Mouse (Mus musculus) liver, embryonic 16.5 days (tissue): ENCODE data around the gene Gm5767. TPM values are rescaled to one million over a fixed set of nuclear protein-coding genes. Genes with fewer than 3 reads are reported as not detected.

Experiments
- ATAC-seq: fragments of 200-750 bp; cut with Nextera tagmentation; 2 replicates; pipeline ENCODE4 v1.8.0; 2017; ENCODE audit warnings: low read depth, mild to moderate bottlenecking, moderate number of reproducible peaks, moderate library complexity
- H3K27ac ChIP-seq: fragments of 300-500 bp; sonication (generic); 2 replicates; pipeline ENCODE4 v1.5.1; 2014; ENCODE audit warnings: mild to moderate bottlenecking, low read length
- H3K27me3 ChIP-seq: fragments of 300-500 bp; sonication (generic); 2 replicates; pipeline ENCODE4 v1.6.1; 2014; ENCODE audit warnings: low read depth, low read length, mixed read lengths; ENCODE audit not compliant: control insufficient read depth, insufficient read depth
- H3K36me3 ChIP-seq: fragments of 300-500 bp; sonication (generic); 2 replicates; pipeline ENCODE4 v1.6.1; 2014; ENCODE audit warnings: mild to moderate bottlenecking; ENCODE audit not compliant: control insufficient read depth, insufficient read depth
- H3K4me1 ChIP-seq: fragments of 300-500 bp; sonication (generic); 2 replicates; pipeline ENCODE4 v1.6.1; 2014; ENCODE audit warnings: low read depth, low read length, mixed read lengths; ENCODE audit not compliant: control insufficient read depth
- H3K4me2 ChIP-seq: fragments of 300-500 bp; sonication (generic); 2 replicates; pipeline ENCODE4 v1.6.1; 2014; ENCODE audit warnings: low read depth, low read length, mixed read lengths
- H3K4me3 ChIP-seq: fragments of 300-500 bp; sonication (generic); 2 replicates; pipeline ENCODE4 v1.5.1; 2014; ENCODE audit warnings: low read depth, mild to moderate bottlenecking, low read length
- H3K9ac ChIP-seq: fragments of 300-500 bp; sonication (generic); 2 replicates; pipeline ENCODE4 v1.6.1; 2014; ENCODE audit warnings: low read depth, low read length
- H3K9me3 ChIP-seq: fragments of 300-500 bp; sonication (generic); replicated peaks from 2 replicates; pipeline ENCODE4 v1.6.1; 2016; ENCODE audit warnings: low read length; ENCODE audit not compliant: control insufficient read depth
- WGBS: fragments of 180-500 bp; shearing (Covaris S2); extraction: QIAGEN DNeasy Blood & Tissue Kit; methylation state at CpG from one replicate; pipeline ENCODE4 v1.1.7; 2014; ENCODE audit not compliant: insufficient replicate concordance; 5-methylcytosine and 5-hydroxymethylcytosine counted together
- polyA plus RNA-seq: library from polyadenylated mRNA; unstranded; fragments of >200 nt; fragmentation: Nextera tagmentation; extraction: Ambion mirVana; gene quantifications from 2 replicates; pipeline ENCODE4 v1.2.1, GENCODE M21; 2015

The Gm5767 gene
- polyA plus RNA-seq, 1 experiment from 2014 or later, result not detected

DNA sequence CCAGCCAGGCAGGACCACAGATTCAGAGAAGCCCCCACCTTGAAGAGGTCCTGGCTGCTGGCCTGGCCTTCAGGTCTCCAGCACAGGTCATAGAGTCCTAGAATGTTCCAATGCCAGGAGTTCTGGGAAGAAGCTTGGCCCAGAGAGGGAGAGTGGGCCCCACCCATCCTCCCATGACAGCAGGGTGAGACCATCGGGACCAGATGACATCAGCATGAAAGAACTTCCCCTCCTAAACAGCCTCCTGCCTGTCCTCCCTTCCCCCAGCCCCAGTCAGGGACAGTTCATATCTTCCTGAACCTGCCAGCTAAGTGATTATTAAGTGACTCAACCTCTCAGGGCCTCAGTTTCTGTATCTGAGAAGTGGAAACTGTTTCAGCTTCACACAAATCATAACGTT is 14.1 kb upstream of the Gm5767 start:
- peaks cover 61% of the 10 kb centered on the region for H3K4me1 ChIP-seq
- 20% methylated on average over 2 of the region's 2 CpGs for WGBS
- peaks cover 31% of the 10 kb centered on the region for H3K36me3 ChIP-seq
- H3K4me2 ChIP-seq, result no peak overlapping the region
- no peaks in the 10 kb centered on the region for H3K9me3 ChIP-seq
- no peak overlapping the region for H3K4me3 ChIP-seq
- H3K27ac ChIP-seq, result peak overlapping the region; percentile 1; the same call in 1 of the 2 replicates
- no peaks in the 10 kb centered on the region for H3K27me3 ChIP-seq
- ATAC-seq, result no peak
- no peak overlapping the region for H3K9ac ChIP-seq

DNA sequence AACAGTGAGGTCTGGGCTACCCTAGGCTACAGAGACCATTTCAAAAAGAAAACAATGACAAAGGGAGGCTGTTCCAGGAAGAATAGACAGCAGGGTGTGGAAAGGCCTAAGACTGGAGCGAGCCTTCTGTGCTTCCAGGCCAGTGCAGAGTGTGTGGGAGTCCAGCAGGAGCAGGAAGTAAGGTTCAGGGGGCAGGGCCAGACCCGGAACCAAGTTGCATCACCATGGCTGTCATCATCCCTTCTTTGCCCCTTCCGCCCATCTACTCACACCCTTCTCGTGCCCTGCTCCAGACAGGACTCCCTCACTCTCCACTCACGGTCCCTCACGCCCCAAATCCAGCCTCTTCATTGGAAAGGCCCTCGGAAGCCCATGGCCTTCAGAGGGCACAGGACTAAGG is 13.3 kb upstream of the Gm5767 start:
- H3K4me1 ChIP-seq, result peaks cover 61% of the 10 kb centered on the region
- WGBS, result 69% methylated on average over 7 of the region's 7 CpGs
- no peak for ATAC-seq
- no peaks in the 10 kb centered on the region for H3K9me3 ChIP-seq
- peak overlapping the region; percentile 23 for H3K27ac ChIP-seq
- H3K9ac ChIP-seq, result peak overlapping the region; percentile 30; the same call in 1 of the 2 replicates
- H3K27me3 ChIP-seq, result no peaks in the 10 kb centered on the region
- H3K4me3 ChIP-seq, result no peak overlapping the region
- H3K36me3 ChIP-seq, result peaks cover 23% of the 10 kb centered on the region
- H3K4me2 ChIP-seq, result peak overlapping the region; percentile 28

DNA sequence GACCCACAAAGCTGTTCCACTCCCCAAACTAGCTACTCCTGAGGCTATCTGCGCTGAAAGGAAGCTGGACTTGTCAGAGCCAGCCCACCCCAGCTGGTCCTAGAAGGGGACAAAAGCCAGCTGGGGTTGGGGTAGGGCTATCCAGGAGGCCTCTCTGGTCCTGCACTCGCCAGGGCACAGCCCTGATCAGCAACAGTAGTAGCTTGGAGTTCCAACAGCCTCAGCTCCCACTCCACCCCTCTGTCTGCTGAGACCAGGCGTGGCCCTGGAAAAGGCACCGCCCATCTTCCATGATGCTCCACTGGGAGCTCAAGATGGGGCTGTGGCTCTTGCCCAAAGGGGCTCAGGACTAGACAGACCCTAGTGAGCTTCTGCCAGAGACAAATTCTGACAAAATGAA is 12.8 kb upstream of the Gm5767 start:
- Histone ChIP-seq H3K36me3 (peaks cover 17% of the 10 kb centered on the region), H3K4me3 (no peak overlapping the region), H3K4me1 (peaks cover 65% of the 10 kb centered on the region), H3K4me2 (peak overlapping the region; percentile 28), H3K27me3 (no peaks in the 10 kb centered on the region), H3K9ac (no peak overlapping the region), H3K27ac (0 out of 2 replicates have a peak overlapping the region, but pooled peaks have one; percentile 31), H3K9me3 (no peaks in the 10 kb centered on the region)
- ATAC-seq, result no peak
- WGBS, result 60% methylated on average over 4 of the region's 4 CpGs

DNA sequence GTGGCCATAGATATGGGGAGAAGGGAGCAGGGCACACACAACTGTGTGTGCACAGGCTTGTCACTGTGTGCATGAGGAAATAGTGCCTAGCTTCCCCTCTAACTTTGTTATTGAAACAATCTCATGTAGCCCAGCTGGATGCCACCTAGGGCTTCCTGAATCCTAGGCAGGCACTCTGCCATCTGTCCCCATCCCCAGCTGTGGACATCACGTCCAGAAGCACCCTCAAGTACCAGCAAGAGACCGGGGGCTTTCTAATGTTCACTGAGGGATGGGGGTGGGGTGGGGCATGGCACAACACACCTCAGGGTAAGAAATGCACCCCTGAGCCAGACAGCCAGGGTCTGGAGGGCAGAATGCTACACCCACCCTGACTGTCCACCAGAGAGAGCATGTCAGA is 12.2 kb upstream of the Gm5767 start:
- no peaks in the 10 kb centered on the region for H3K27me3 ChIP-seq
- no peak overlapping the region for H3K4me3 ChIP-seq
- H3K9ac ChIP-seq, result no peak overlapping the region
- H3K36me3 ChIP-seq, result peaks cover 14% of the 10 kb centered on the region
- no peak overlapping the region for H3K27ac ChIP-seq
- H3K4me2 ChIP-seq, result no peak overlapping the region
- H3K4me1 ChIP-seq, result peaks cover 71% of the 10 kb centered on the region
- WGBS, result 91% methylated on average over 2 of the region's 2 CpGs
- no peaks in the 10 kb centered on the region for H3K9me3 ChIP-seq
- no peak for ATAC-seq

DNA sequence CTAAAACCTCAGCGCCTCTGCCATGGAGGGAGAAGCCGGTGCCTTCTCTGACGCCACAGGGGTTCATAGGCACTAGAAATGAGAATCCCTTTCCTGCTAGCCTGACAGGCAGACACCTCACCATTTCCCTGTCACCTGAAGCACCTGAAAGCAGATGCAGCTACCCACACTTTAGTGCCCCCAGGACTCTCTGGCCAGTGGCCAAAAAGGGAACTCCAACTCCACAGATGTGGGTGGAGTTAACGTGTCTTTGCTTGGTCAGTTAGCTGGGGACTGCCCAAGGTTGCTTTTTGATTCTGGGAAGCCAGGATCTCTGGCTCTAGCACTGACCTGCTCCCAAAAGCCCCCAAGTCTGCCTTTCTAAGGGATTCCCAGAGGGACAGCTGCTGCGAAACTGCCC is 11.1 kb upstream of the Gm5767 start:
- Histone ChIP-seq H3K27ac (no peak overlapping the region; the same call in 1 of the 2 replicates), H3K27me3 (no peaks in the 10 kb centered on the region), H3K4me1 (peaks cover 78% of the 10 kb centered on the region), H3K4me2 (peak overlapping the region; percentile 75), H3K9ac (peak overlapping the region; percentile 84; the same call in 1 of the 2 replicates), H3K4me3 (peak overlapping the region; percentile 81), H3K36me3 (peaks cover 7% of the 10 kb centered on the region), H3K9me3 (no peaks in the 10 kb centered on the region)
- WGBS, result 68% methylated on average over 5 of the region's 5 CpGs
- no peak for ATAC-seq

DNA sequence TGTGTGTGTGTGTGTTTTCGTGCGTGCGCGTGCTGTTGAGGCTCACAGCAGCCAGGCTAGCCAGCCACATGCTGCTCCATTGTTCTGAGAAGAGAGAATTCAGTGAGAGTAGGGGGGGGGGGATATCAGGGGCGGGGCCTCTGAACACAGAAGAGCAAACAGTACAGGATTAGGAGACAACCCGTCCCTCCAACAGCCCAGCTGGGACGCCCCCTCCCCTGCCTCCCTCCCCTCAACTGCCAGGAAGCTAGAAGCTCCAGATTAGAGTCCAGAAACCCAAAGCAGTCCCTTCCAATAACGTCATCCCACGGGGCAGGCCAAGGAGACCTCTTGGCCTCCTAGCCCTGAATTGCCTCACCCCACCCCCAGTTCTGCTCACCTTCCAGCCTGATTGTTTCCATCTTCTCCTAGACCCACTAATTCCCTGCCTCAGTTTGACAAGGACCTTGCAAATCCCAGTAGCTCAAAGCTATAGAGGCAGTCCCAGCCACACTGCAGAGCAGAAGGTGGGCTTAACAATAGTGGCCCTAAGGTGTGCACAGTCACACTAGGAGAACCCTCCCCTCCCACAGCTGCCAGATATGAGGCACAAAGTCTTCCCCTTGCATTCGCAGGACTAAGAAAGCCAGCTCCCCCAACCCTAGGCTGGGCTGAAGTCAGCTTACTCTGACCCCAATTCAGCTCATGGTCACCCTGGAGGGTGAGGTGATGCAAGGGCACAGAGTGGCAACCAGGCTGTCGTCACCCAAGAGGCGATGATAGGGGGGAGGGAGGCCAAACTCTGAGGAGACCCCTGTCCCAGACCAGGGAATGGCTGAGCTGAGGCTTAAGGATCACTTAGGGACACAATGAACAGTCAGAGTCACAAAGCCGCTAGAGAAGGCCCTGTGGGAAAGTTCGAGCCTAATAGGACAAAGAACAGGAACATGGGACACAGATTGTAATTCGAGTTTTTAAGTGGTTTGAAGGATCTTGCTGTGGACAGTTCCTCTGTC is 10.2 kb upstream of the Gm5767 start:
- H3K4me1 ChIP-seq, result peaks cover 83% of the 10 kb centered on the region
- no peaks in the 10 kb centered on the region for H3K9me3 ChIP-seq
- peak overlapping the region; percentile 90 for H3K27ac ChIP-seq
- H3K9ac ChIP-seq, result peak overlapping the region; percentile 84
- H3K27me3 ChIP-seq, result no peaks in the 10 kb centered on the region
- ATAC-seq, result no peak
- peak overlapping the region; percentile 81 for H3K4me3 ChIP-seq
- peak overlapping the region; percentile 75 for H3K4me2 ChIP-seq
- WGBS, result 28% methylated on average over 15 of the region's 15 CpGs
- H3K36me3 ChIP-seq, result peaks cover 7% of the 10 kb centered on the region

DNA sequence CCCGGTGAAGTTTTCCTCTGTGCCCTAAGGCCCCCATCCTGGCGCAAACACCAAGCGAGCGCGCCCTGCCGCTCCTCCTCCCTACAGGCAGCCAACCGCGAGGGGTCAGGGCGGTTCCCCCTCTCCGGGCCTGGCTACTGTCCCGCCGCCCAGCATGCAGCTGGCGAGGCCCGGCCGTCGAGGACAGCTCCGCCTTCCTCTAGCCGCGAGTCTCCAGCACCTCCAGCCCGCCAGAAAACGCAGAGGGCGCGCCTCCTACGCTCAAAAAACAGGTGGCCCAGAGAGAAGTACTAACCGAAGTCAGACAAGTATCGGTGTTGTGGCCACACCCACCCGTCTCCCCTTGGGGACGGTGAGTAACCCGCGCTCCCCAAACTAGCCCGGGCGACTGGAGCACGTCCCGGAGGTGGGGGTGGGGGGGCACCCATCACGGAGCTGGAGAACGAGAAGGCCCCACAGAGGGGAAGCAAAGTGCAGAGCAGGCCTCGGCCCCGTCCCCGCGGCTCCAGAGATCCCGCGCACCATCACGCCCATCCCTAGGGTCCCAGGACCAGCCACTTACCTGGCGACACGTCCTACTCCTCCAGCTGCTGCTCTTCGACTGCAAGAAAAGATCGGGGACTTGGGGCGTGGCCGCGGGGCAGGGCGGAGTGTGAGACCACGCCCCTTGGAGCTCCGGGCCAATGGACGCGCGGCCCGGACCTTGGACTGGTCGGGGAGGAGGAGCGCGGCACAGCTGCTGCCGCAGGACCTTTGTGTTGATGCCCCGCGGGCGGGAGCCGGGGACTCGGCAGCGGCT is 8.8 kb upstream of the Gm5767 start, which contains the start of gene Carhsp1:
TSS of gene Carhsp1 (minus strand) at position 605 of the 799 bp plus-strand sequence.
- H3K27ac ChIP-seq, result peak within 1 kb of the TSS; percentile 90
- no peaks in the 10 kb centered on the region for H3K27me3 ChIP-seq
- peak; percentile 84 for ATAC-seq
- H3K4me3 ChIP-seq, result peak within 1 kb of the TSS; percentile 81
- H3K9ac ChIP-seq, result peak within 1 kb of the TSS; percentile 84
- H3K36me3 ChIP-seq, result peaks cover 5% of the 10 kb centered on the region
- H3K4me2 ChIP-seq, result peak within 1 kb of the TSS; percentile 75
- H3K4me1 ChIP-seq, result peaks cover 83% of the 10 kb centered on the region
- no peaks in the 10 kb centered on the region for H3K9me3 ChIP-seq
- under 1% methylated on average over 65 of the region's 67 CpGs for WGBS

DNA sequence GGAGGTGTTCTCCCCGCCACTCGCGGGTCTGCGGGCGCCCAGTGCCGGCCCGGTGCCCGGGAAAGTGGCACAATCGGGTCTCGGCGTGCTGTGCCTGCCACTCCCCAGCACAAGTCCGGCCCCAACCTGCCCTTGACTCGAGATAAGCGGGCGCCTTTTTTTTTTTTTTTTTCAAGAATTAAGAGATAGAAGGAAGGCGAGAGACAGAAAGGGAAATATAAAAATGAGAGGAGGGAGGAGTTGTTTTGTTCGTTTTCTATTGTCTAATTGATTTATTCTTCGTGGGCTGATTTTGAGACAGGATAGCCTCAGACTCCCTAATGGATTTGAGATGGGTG is 8.3 kb upstream of the Gm5767 start:
- H3K27me3 ChIP-seq, result no peaks in the 10 kb centered on the region
- H3K4me2 ChIP-seq, result peak overlapping the region; percentile 75
- peaks cover 5% of the 10 kb centered on the region for H3K36me3 ChIP-seq
- ATAC-seq, result no peak
- peaks cover 83% of the 10 kb centered on the region for H3K4me1 ChIP-seq
- 0% methylated on average over 18 of the region's 18 CpGs for WGBS
- no peaks in the 10 kb centered on the region for H3K9me3 ChIP-seq
- H3K27ac ChIP-seq, result peak overlapping the region; percentile 90
- H3K9ac ChIP-seq, result peak overlapping the region; percentile 84
- peak overlapping the region; percentile 81 for H3K4me3 ChIP-seq
